Mouse (Mus musculus) gastrocnemius, adult 2 months (tissue): ENCODE results near the gene Igf2bp3. TPM values are rescaled to one million over a fixed set of nuclear protein-coding genes. Genes with fewer than 3 reads are reported as not detected.

Source experiments
- DNase-seq: peaks from one replicate; pipeline ENCODE4 v3.0.0; 2022
- H3K27ac ChIP-seq: fragments of 200-600 bp; 2 replicates; pipeline ENCODE4 v1.8.1; 2022; ENCODE audit warnings: mild to moderate bottlenecking
- H3K4me3 ChIP-seq: fragments of 200-600 bp; 2 replicates; pipeline ENCODE4 v1.8.1; 2022; ENCODE audit warnings: mild to moderate bottlenecking, moderate library complexity
- CTCF ChIP-seq: fragments of 200-600 bp; IDR thresholded peaks from 2 replicates; pipeline ENCODE4 v1.8.1; 2022; ENCODE audit warnings: antibody characterized with exemption, mild to moderate bottlenecking, moderate library complexity
- intact Hi-C: fragments of 180-260 bp; cut with DNase I; formaldehyde crosslinking; loops from one replicate; pipeline ENCODE4 v1.15.1; 2025
- total RNA-seq, 2 experiments: library from RNA; stranded (reverse); gene quantifications; 2 replicates each; pipeline ENCODE4 v1.2.3; 2021

The Igf2bp3 gene
- total RNA-seq, 2 experiments from 2014 or later: 0.06 to 0.13 TPM

GRCm38 (mm10) chr6:49036275-49037267 is 178.2 kb downstream of the Igf2bp3 start, which contains the start of gene Gpnmb:
TSS of gene Gpnmb (plus strand) at chr6:49036546.
- peak within 1 kb of the TSS; percentile 53 for H3K27ac ChIP-seq
- intact Hi-C loops: no loop called here
- peak within 1 kb of the TSS; percentile 62 for H3K4me3 ChIP-seq
- TF ChIP-seq CTCF: no peak
- DNase-seq: peak; percentile 24

Other genes with a start within 250 kb of the Igf2bp3 start
- not detected for gene Doxl2, start 240.0 kb downstream of the Igf2bp3 start, total RNA-seq
- gene Svs1, start 228.1 kb downstream of the Igf2bp3 start, total RNA-seq: not detected
- gene Gpnmb, start 178.4 kb downstream of the Igf2bp3 start, total RNA-seq: 1 to 10 TPM in 1 of 2 experiments, under 1 TPM in 1; 0.71 to 4.0 TPM
- 10 to 100 TPM; 45.6 to 51.4 TPM for gene Malsu1, start 141.2 kb downstream of the Igf2bp3 start, total RNA-seq
- 10 to 100 TPM; 15.0 to 30.8 TPM for gene Tra2a, start 49.1 kb upstream of the Igf2bp3 start, total RNA-seq
- 1 to 10 TPM; 1.9 to 2.4 TPM for gene Ccdc126, start 104.3 kb upstream of the Igf2bp3 start, total RNA-seq
- gene Fam221a, start 152.8 kb upstream of the Igf2bp3 start, total RNA-seq: under 1 TPM; 0.14 to 0.26 TPM
- gene Stk31, start 180.6 kb upstream of the Igf2bp3 start, total RNA-seq: not detected